Mouse (Mus musculus) myocyte (in vitro differentiated cells): ENCODE measurements around the gene Pde4a.

Source experiments
- CEBPB ChIP-seq: IDR thresholded peaks from 2 replicates; pipeline ENCODE4 v1.6.1; 2011; ENCODE audit warnings: mild to moderate bottlenecking, moderate library complexity; ENCODE audit not compliant: poor library complexity, insufficient read depth, severe bottlenecking
- E2F4 ChIP-seq: IDR thresholded peaks from one replicate; pipeline ENCODE4 v1.6.1; 2011; ENCODE audit warnings: mild to moderate bottlenecking, control low read depth, moderate library complexity; ENCODE audit not compliant: insufficient read depth
- MAX ChIP-seq: IDR thresholded peaks from one replicate; pipeline ENCODE4 v1.6.1; 2011; ENCODE audit warnings: low read depth, mild to moderate bottlenecking, control low read depth
- POLR2A ChIP-seq: IDR thresholded peaks from one replicate; pipeline ENCODE4 v1.6.1; 2011; ENCODE audit warnings: low read depth, mild to moderate bottlenecking, control low read depth, moderate library complexity; ENCODE audit not compliant: insufficient read length
- POLR2AphosphoS2 ChIP-seq: IDR thresholded peaks from one replicate; pipeline ENCODE4 v1.6.1; 2011; ENCODE audit warnings: low read depth, control low read depth; ENCODE audit not compliant: insufficient read length
- REST ChIP-seq: IDR thresholded peaks from one replicate; pipeline ENCODE4 v1.6.1; 2011; ENCODE audit warnings: mild to moderate bottlenecking, control low read depth, moderate library complexity; ENCODE audit not compliant: insufficient read depth, insufficient read length
- TCF12 ChIP-seq: IDR thresholded peaks from one replicate; pipeline ENCODE4 v1.6.1; 2011; ENCODE audit warnings: mild to moderate bottlenecking, control low read depth; ENCODE audit not compliant: poor library complexity, insufficient read depth, severe bottlenecking

- TF ChIP-seq POLR2A: no peak
- TF ChIP-seq MAX: no peak
- no peak for TF ChIP-seq TCF12
- TF ChIP-seq E2F4: no peak
- TF ChIP-seq CEBPB: no peak
- TF ChIP-seq POLR2AphosphoS2: no peak
- no peak for TF ChIP-seq REST
These were observed 73.9 kb downstream of the Pde4a start for GRCm38 (mm10) chr9:21239465-21239848.
